Mouse (Mus musculus): Measurements from ENCODE around the gene Hdac4. TPM values are rescaled to one million over a fixed set of nuclear protein-coding genes. Genes with fewer than 3 reads are reported as not detected.

Hdac4 gene
- polyA plus RNA-seq, 1 experiment from 2014 or later: 12.5 TPM

- no peak overlapping the region for H3K9ac ChIP-seq (ENCODE audit: low read depth, low read length)
- ATAC-seq (replicated peaks; ENCODE audit: insufficient number of reproducible peaks, low FRiP score, low TSS enrichment): 0 out of 2 replicates have a peak, but pooled peaks have one; percentile 42
- WGBS (ENCODE audit: insufficient replicate concordance): 56% methylated on average over 3 of the region's 3 CpGs
- H3K4me1 ChIP-seq (ENCODE audit: control insufficient read depth, insufficient read depth, low read length): peaks cover 16% of the 10 kb centered on the region
- H3K36me3 ChIP-seq (ENCODE audit: control insufficient read depth, insufficient read depth, low read length): peaks cover 5% of the 10 kb centered on the region
- H3K27ac ChIP-seq (ENCODE audit: low read depth, low read length): no peak overlapping the region
- H3K27me3 ChIP-seq (ENCODE audit: control insufficient read depth, insufficient read depth, low read length): no peaks in the 10 kb centered on the region
- H3K4me3 ChIP-seq (ENCODE audit: low read depth, low read length): no peak overlapping the region
- no peak overlapping the region for H3K4me2 ChIP-seq
- no peaks in the 10 kb centered on the region for H3K9me3 ChIP-seq (replicated peaks; ENCODE audit: control insufficient read depth, low read length)
Measured at GRCm38 (mm10) chr1:91978443-91978842, 217.1 kb downstream of the Hdac4 start.

- Histone ChIP-seq H3K27me3 (ENCODE audit: control insufficient read depth, insufficient read depth, low read length) (no peaks in the 10 kb centered on the region), H3K4me2 (no peak overlapping the region), H3K9ac (ENCODE audit: low read depth, low read length) (no peak overlapping the region), H3K4me1 (ENCODE audit: control insufficient read depth, insufficient read depth, low read length) (no peaks in the 10 kb centered on the region), H3K27ac (ENCODE audit: low read depth, low read length) (no peak overlapping the region), H3K9me3 (replicated peaks; ENCODE audit: control insufficient read depth, low read length) (no peaks in the 10 kb centered on the region), H3K4me3 (ENCODE audit: low read depth, low read length) (no peak overlapping the region), H3K36me3 (ENCODE audit: control insufficient read depth, insufficient read depth, low read length) (peaks cover 18% of the 10 kb centered on the region)
- 69% methylated on average over 5 of the region's 5 CpGs for WGBS (ENCODE audit: insufficient replicate concordance)
- no peak for ATAC-seq (replicated peaks; ENCODE audit: insufficient number of reproducible peaks, low FRiP score, low TSS enrichment)
Measured at GRCm38 (mm10) chr1:91968710-91969379, 226.7 kb downstream of the Hdac4 start.

- WGBS (ENCODE audit: insufficient replicate concordance): 92% methylated on average over 1 of the region's 1 CpGs
- H3K9me3 ChIP-seq (replicated peaks; ENCODE audit: control insufficient read depth, low read length): no peaks in the 10 kb centered on the region
- no peak overlapping the region for H3K4me3 ChIP-seq (ENCODE audit: low read depth, low read length)
- H3K4me2 ChIP-seq: no peak overlapping the region
- H3K27me3 ChIP-seq (ENCODE audit: control insufficient read depth, insufficient read depth, low read length): no peaks in the 10 kb centered on the region
- H3K36me3 ChIP-seq (ENCODE audit: control insufficient read depth, insufficient read depth, low read length): peaks cover 11% of the 10 kb centered on the region
- H3K9ac ChIP-seq (ENCODE audit: low read depth, low read length): no peak overlapping the region
- H3K27ac ChIP-seq (ENCODE audit: low read depth, low read length): no peak overlapping the region
- ATAC-seq (replicated peaks; ENCODE audit: insufficient number of reproducible peaks, low FRiP score, low TSS enrichment): no peak
- H3K4me1 ChIP-seq (ENCODE audit: control insufficient read depth, insufficient read depth, low read length): no peaks in the 10 kb centered on the region
Measured at GRCm38 (mm10) chr1:91967041-91967440, 228.5 kb downstream of the Hdac4 start.

GRCm38 (mm10) chr1:91964486-91965335 is 230.8 kb downstream of the Hdac4 start:
- Histone ChIP-seq H3K27ac (ENCODE audit: low read depth, low read length) (no peak overlapping the region), H3K36me3 (ENCODE audit: control insufficient read depth, insufficient read depth, low read length) (peaks cover 11% of the 10 kb centered on the region), H3K27me3 (ENCODE audit: control insufficient read depth, insufficient read depth, low read length) (no peaks in the 10 kb centered on the region), H3K4me2 (no peak overlapping the region), H3K9ac (ENCODE audit: low read depth, low read length) (no peak overlapping the region), H3K4me1 (ENCODE audit: control insufficient read depth, insufficient read depth, low read length) (no peaks in the 10 kb centered on the region), H3K9me3 (replicated peaks; ENCODE audit: control insufficient read depth, low read length) (no peaks in the 10 kb centered on the region), H3K4me3 (ENCODE audit: low read depth, low read length) (no peak overlapping the region)
- 76% methylated on average over 9 of the region's 9 CpGs for WGBS (ENCODE audit: insufficient replicate concordance)
- ATAC-seq (replicated peaks; ENCODE audit: insufficient number of reproducible peaks, low FRiP score, low TSS enrichment): no peak

- no peak overlapping the region for H3K4me3 ChIP-seq (ENCODE audit: low read depth, low read length)
- H3K27me3 ChIP-seq (ENCODE audit: control insufficient read depth, insufficient read depth, low read length): no peaks in the 10 kb centered on the region
- no peaks in the 10 kb centered on the region for H3K4me1 ChIP-seq (ENCODE audit: control insufficient read depth, insufficient read depth, low read length)
- H3K27ac ChIP-seq (ENCODE audit: low read depth, low read length): no peak overlapping the region
- WGBS (ENCODE audit: insufficient replicate concordance): 66% methylated on average over 1 of the region's 1 CpGs
- H3K9ac ChIP-seq (ENCODE audit: low read depth, low read length): no peak overlapping the region
- no peaks in the 10 kb centered on the region for H3K9me3 ChIP-seq (replicated peaks; ENCODE audit: control insufficient read depth, low read length)
- H3K36me3 ChIP-seq (ENCODE audit: control insufficient read depth, insufficient read depth, low read length): peaks cover 9% of the 10 kb centered on the region
- no peak overlapping the region for H3K4me2 ChIP-seq
- ATAC-seq (replicated peaks; ENCODE audit: insufficient number of reproducible peaks, low FRiP score, low TSS enrichment): no peak
Measured at GRCm38 (mm10) chr1:91962256-91962655, 233.2 kb downstream of the Hdac4 start.

- no peak for ATAC-seq (replicated peaks; ENCODE audit: insufficient number of reproducible peaks, low FRiP score, low TSS enrichment)
- 73% methylated on average over 8 of the region's 8 CpGs for WGBS (ENCODE audit: insufficient replicate concordance)
- H3K9ac ChIP-seq (ENCODE audit: low read depth, low read length): no peak overlapping the region
- H3K27me3 ChIP-seq (ENCODE audit: control insufficient read depth, insufficient read depth, low read length): no peaks in the 10 kb centered on the region
- no peak overlapping the region for H3K4me3 ChIP-seq (ENCODE audit: low read depth, low read length)
- no peak overlapping the region for H3K27ac ChIP-seq (ENCODE audit: low read depth, low read length)
- H3K36me3 ChIP-seq (ENCODE audit: control insufficient read depth, insufficient read depth, low read length): peaks cover 9% of the 10 kb centered on the region
- H3K9me3 ChIP-seq (replicated peaks; ENCODE audit: control insufficient read depth, low read length): no peaks in the 10 kb centered on the region
- H3K4me1 ChIP-seq (ENCODE audit: control insufficient read depth, insufficient read depth, low read length): no peaks in the 10 kb centered on the region
- H3K4me2 ChIP-seq: no peak overlapping the region
Measured at GRCm38 (mm10) chr1:91961231-91961630, 234.3 kb downstream of the Hdac4 start.

- no peak for ATAC-seq (replicated peaks; ENCODE audit: insufficient number of reproducible peaks, low FRiP score, low TSS enrichment)
- Histone ChIP-seq H3K27me3 (ENCODE audit: control insufficient read depth, insufficient read depth, low read length) (no peaks in the 10 kb centered on the region), H3K4me1 (ENCODE audit: control insufficient read depth, insufficient read depth, low read length) (no peaks in the 10 kb centered on the region), H3K9ac (ENCODE audit: low read depth, low read length) (no peak overlapping the region), H3K4me3 (ENCODE audit: low read depth, low read length) (no peak overlapping the region), H3K9me3 (replicated peaks; ENCODE audit: control insufficient read depth, low read length) (no peaks in the 10 kb centered on the region), H3K36me3 (ENCODE audit: control insufficient read depth, insufficient read depth, low read length) (peaks cover 11% of the 10 kb centered on the region), H3K4me2 (no peak overlapping the region), H3K27ac (ENCODE audit: low read depth, low read length) (no peak overlapping the region)
- 74% methylated on average over 3 of the region's 3 CpGs for WGBS (ENCODE audit: insufficient replicate concordance)
Measured at GRCm38 (mm10) chr1:91959891-91960290, 235.6 kb downstream of the Hdac4 start.

- Histone ChIP-seq H3K9ac (ENCODE audit: low read depth, low read length) (no peak overlapping the region), H3K4me1 (ENCODE audit: control insufficient read depth, insufficient read depth, low read length) (no peaks in the 10 kb centered on the region), H3K4me2 (no peak overlapping the region), H3K27ac (ENCODE audit: low read depth, low read length) (no peak overlapping the region), H3K9me3 (replicated peaks; ENCODE audit: control insufficient read depth, low read length) (no peaks in the 10 kb centered on the region), H3K4me3 (ENCODE audit: low read depth, low read length) (no peak overlapping the region), H3K36me3 (ENCODE audit: control insufficient read depth, insufficient read depth, low read length) (peaks cover 11% of the 10 kb centered on the region), H3K27me3 (ENCODE audit: control insufficient read depth, insufficient read depth, low read length) (no peaks in the 10 kb centered on the region)
- WGBS (ENCODE audit: insufficient replicate concordance): 92% methylated on average over 5 of the region's 5 CpGs
- no peak for ATAC-seq (replicated peaks; ENCODE audit: insufficient number of reproducible peaks, low FRiP score, low TSS enrichment)
Measured at GRCm38 (mm10) chr1:91959044-91959443, 236.5 kb downstream of the Hdac4 start.

Measured in heart, embryonic 11.5 days (tissue).